ENCODE assay signal across 12 mouse cellular contexts in genomic region chr19:44535376-44535775, GRCm38 (mm10). TPM values are rescaled to one million over a fixed set of nuclear protein-coding genes. Genes with fewer than 3 reads are reported as not detected.
A peak's percentile ranks its signal among the peaks of the same experiment; 100 is the strongest.
DNase-seq lines count a peak whose midpoint lies in the region; ATAC-seq lines count a peak whose summit lies in the region.
"Had no signal": no experiment of that assay in that cellular context is flagged by ENCODE, and none has a peak within 500 bp of the region (broad histone marks: within the 10 kb centered on the region; RNA-seq: fewer than 3 reads in every experiment).

No protein-coding gene starts in this region.

- no peak overlapping the region for H3K27ac ChIP-seq in midbrain, embryonic 14.5 days (replicated peaks; ENCODE audit: low read depth, low read length)
- H3K27ac ChIP-seq in midbrain, embryonic 16.5 days (ENCODE audit: low read length): no peak overlapping the region
- H3K27ac ChIP-seq: heart, embryonic 13.5 days had no signal

- no peak overlapping the region for H3K4me2 ChIP-seq in midbrain, embryonic 14.5 days (ENCODE audit: low read length)
- H3K4me2 ChIP-seq in midbrain, embryonic 16.5 days (ENCODE audit: low read length): no peak overlapping the region
- H3K4me2 ChIP-seq: heart, embryonic 13.5 days had no signal

- no peaks in the 10 kb centered on the region for H3K9me3 ChIP-seq in midbrain, embryonic 14.5 days (ENCODE audit: control insufficient read depth, low read length)
- no peaks in the 10 kb centered on the region for H3K9me3 ChIP-seq in midbrain, embryonic 16.5 days (replicated peaks; ENCODE audit: control insufficient read depth, low read length, poor library complexity, severe bottlenecking)

- H3K36me3 ChIP-seq in midbrain, embryonic 14.5 days (ENCODE audit: control insufficient read depth, insufficient read depth, low read length): no peaks in the 10 kb centered on the region
- H3K36me3 ChIP-seq in midbrain, embryonic 16.5 days (ENCODE audit: control insufficient read depth, insufficient read depth, low read length): no peaks in the 10 kb centered on the region
- H3K36me3 ChIP-seq: heart, embryonic 13.5 days had no signal

- peaks cover 24% of the 10 kb centered on the region for H3K27me3 ChIP-seq in midbrain, embryonic 14.5 days (ENCODE audit: control insufficient read depth, insufficient read depth, low read length)
- H3K27me3 ChIP-seq in midbrain, embryonic 16.5 days (ENCODE audit: control insufficient read depth, insufficient read depth, low read depth, low read length): peaks cover 14% of the 10 kb centered on the region

- no peak overlapping the region for H3K4me3 ChIP-seq in midbrain, embryonic 14.5 days (replicated peaks; ENCODE audit: low read depth, low read length)
- no peak overlapping the region for H3K4me3 ChIP-seq in midbrain, embryonic 16.5 days (ENCODE audit: low read depth, low read length)
- H3K4me3 ChIP-seq: heart, embryonic 13.5 days had no signal

- 38% methylated on average over 3 of the region's 3 CpGs for WGBS in midbrain, embryonic 14.5 days
- 32% methylated on average over 3 of the region's 3 CpGs for WGBS in midbrain, embryonic 16.5 days

- ATAC-seq in midbrain, embryonic 14.5 days (ENCODE audit: low FRiP score, low TSS enrichment): no peak
- no peak for ATAC-seq in midbrain, embryonic 16.5 days

- H3K4me1 ChIP-seq in midbrain, embryonic 14.5 days (ENCODE audit: control insufficient read depth, insufficient read depth, low read length): no peaks in the 10 kb centered on the region
- H3K4me1 ChIP-seq in midbrain, embryonic 16.5 days (ENCODE audit: control insufficient read depth, insufficient read depth, low read length): no peaks in the 10 kb centered on the region
- H3K4me1 ChIP-seq: heart, embryonic 13.5 days had no signal

- peak; percentile 30 for DNase-seq in adrenal gland, postnatal 14 days
- no peak for DNase-seq in adrenal gland, postnatal 10 days
- DNase-seq in kidney, adult 9 months: peak; percentile 29
- DNase-seq in kidney, adult 18-20 months: no peak
- peak; percentile 62 for DNase-seq in midbrain, embryonic 14.5 days
- DNase-seq in retina, embryonic 14.5 days (ENCODE audit: low spot score): peak; percentile 72
- no peak for DNase-seq in T-cell, adult 2 months (ENCODE audit: low spot score)
- DNase-seq: left cerebral cortex, postnatal 4 days had no signal

- no peak overlapping the region for H3K9ac ChIP-seq in midbrain, embryonic 14.5 days (replicated peaks; ENCODE audit: low read length)
- H3K9ac ChIP-seq in midbrain, embryonic 16.5 days (ENCODE audit: low read depth, low read length): no peak overlapping the region
- H3K9ac ChIP-seq: heart, embryonic 13.5 days had no signal

RNA-seq across cellular contexts. Expression of gene Sec31b, which starts 10.3 kb away (rescaled TPM):
- 3.4 and 5.2 TPM in 2 replicates for total RNA-seq in adrenal gland, postnatal 14 days (2021)
- total RNA-seq in adrenal gland, postnatal 10 days (2021): 1 to 10 TPM; 4.3 to 6.9 TPM
- polyA plus RNA-seq in midbrain, embryonic 14.5 days (2014; fragmentation: Nextera tagmentation; extraction: Ambion mirVana): 0.05 and 0.12 TPM in 2 replicates
- polyA plus RNA-seq in midbrain, embryonic 16.5 days (2015; fragmentation: Nextera tagmentation; extraction: Ambion mirVana): 0.15 and 0.32 TPM in 2 replicates

RNA-seq across cellular contexts. Expression of gene Gm20538, which starts 17.3 kb away (rescaled TPM):
- not detected in 2 replicates for total RNA-seq in adrenal gland, postnatal 14 days (2021)
- total RNA-seq in adrenal gland, postnatal 10 days (2021): not detected
- not detected in 2 replicates for polyA plus RNA-seq in midbrain, embryonic 14.5 days (2014; fragmentation: Nextera tagmentation; extraction: Ambion mirVana)
- not detected in 2 replicates for polyA plus RNA-seq in midbrain, embryonic 16.5 days (2015; fragmentation: Nextera tagmentation; extraction: Ambion mirVana)
- total RNA-seq: left cerebral cortex, postnatal 4 days had no signal
- polyA plus RNA-seq: embryonic facial prominence, embryonic 14.5 days; heart, embryonic 13.5 days had no signal

RNA-seq across cellular contexts. Expression of gene Ndufb8, which starts 19.9 kb away (rescaled TPM):
- 943 and 1,009 TPM in 2 replicates for total RNA-seq in adrenal gland, postnatal 14 days (2021)
- total RNA-seq in adrenal gland, postnatal 10 days (2021): 1,000 to 10,000 TPM; 1,057 to 1,125 TPM
- polyA plus RNA-seq in midbrain, embryonic 14.5 days (2014; fragmentation: Nextera tagmentation; extraction: Ambion mirVana): 566 and 729 TPM in 2 replicates
- polyA plus RNA-seq in midbrain, embryonic 16.5 days (2015; fragmentation: Nextera tagmentation; extraction: Ambion mirVana): 570 and 615 TPM in 2 replicates

RNA-seq across cellular contexts. Expression of gene Hif1an, which starts 27.3 kb away (rescaled TPM):
- 27.4 and 31.2 TPM in 2 replicates for total RNA-seq in adrenal gland, postnatal 14 days (2021)
- total RNA-seq in adrenal gland, postnatal 10 days (2021): 10 to 100 TPM; 28.7 to 36.0 TPM
- 21.1 and 21.7 TPM in 2 replicates for polyA plus RNA-seq in midbrain, embryonic 14.5 days (2014; fragmentation: Nextera tagmentation; extraction: Ambion mirVana)
- 25.2 and 28.6 TPM in 2 replicates for polyA plus RNA-seq in midbrain, embryonic 16.5 days (2015; fragmentation: Nextera tagmentation; extraction: Ambion mirVana)

RNA-seq across cellular contexts. Expression of gene Wnt8b, which starts 42.1 kb away (rescaled TPM):
- total RNA-seq in adrenal gland, postnatal 14 days (2021): 0.11 and 0.19 TPM in 2 replicates
- under 1 TPM in 1 of 2 experiments, not detected in 1; 0.09 TPM for total RNA-seq in adrenal gland, postnatal 10 days (2021)
- polyA plus RNA-seq in midbrain, embryonic 14.5 days (2014; fragmentation: Nextera tagmentation; extraction: Ambion mirVana): 0.54 and 1.2 TPM in 2 replicates
- polyA plus RNA-seq in midbrain, embryonic 16.5 days (2015; fragmentation: Nextera tagmentation; extraction: Ambion mirVana): 1.2 and 2.1 TPM in 2 replicates
- total RNA-seq: neutrophil, adult 5-6 weeks had no signal
- polyA plus RNA-seq: heart, embryonic 13.5 days had no signal

Comparison
In these comparisons a context has a peak if more than half of its experiments do, and no peak if none do; other contexts are left out.
1. DNase-seq: peak in adrenal gland, postnatal 14 days (single experiment), kidney, adult 9 months (single experiment), midbrain, embryonic 14.5 days (single experiment) and retina, embryonic 14.5 days (single experiment); none in adrenal gland, postnatal 10 days (single experiment), kidney, adult 18-20 months (single experiment) and T-cell, adult 2 months (single experiment).